Mouse (Mus musculus) hindbrain, embryonic 13.5 days (tissue): ENCODE data around the gene Gm10309. TPM values are rescaled to one million over a fixed set of nuclear protein-coding genes. Genes with fewer than 3 reads are reported as not detected.

Experiments used
- ATAC-seq: fragments of 200-750 bp; cut with Nextera tagmentation; 2 replicates; pipeline ENCODE4 v1.8.0; 2017; ENCODE audit warnings: moderate TSS enrichment; ENCODE audit not compliant: low FRiP score
- H3K27ac ChIP-seq: fragments of 300-500 bp; sonication (generic); 2 replicates; pipeline ENCODE4 v1.5.1; 2015; ENCODE audit warnings: inconsistent platforms, mild to moderate bottlenecking, moderate library complexity
- H3K27me3 ChIP-seq: fragments of 300-500 bp; sonication (generic); 2 replicates; pipeline ENCODE4 v1.6.1; 2015; ENCODE audit warnings: mild to moderate bottlenecking, inconsistent platforms
- H3K36me3 ChIP-seq: fragments of 300-500 bp; sonication (generic); 2 replicates; pipeline ENCODE4 v1.6.1; 2015; ENCODE audit warnings: mild to moderate bottlenecking, inconsistent platforms
- H3K4me1 ChIP-seq: fragments of 300-500 bp; sonication (generic); replicated peaks from 2 replicates; pipeline ENCODE4 v1.6.1; 2015; ENCODE audit warnings: inconsistent platforms
- H3K4me2 ChIP-seq: fragments of 300-500 bp; sonication (generic); 2 replicates; pipeline ENCODE4 v1.6.1; 2015; ENCODE audit warnings: inconsistent platforms, mild to moderate bottlenecking, moderate library complexity
- H3K4me3 ChIP-seq: fragments of 300-500 bp; sonication (generic); 2 replicates; pipeline ENCODE4 v1.5.1; 2015; ENCODE audit warnings: mild to moderate bottlenecking, inconsistent platforms
- H3K9ac ChIP-seq: fragments of 300-500 bp; sonication (generic); 2 replicates; pipeline ENCODE4 v1.6.1; 2015; ENCODE audit warnings: mild to moderate bottlenecking, inconsistent platforms
- H3K9me3 ChIP-seq: fragments of 300-500 bp; sonication (generic); 2 replicates; pipeline ENCODE4 v1.6.1; 2016; ENCODE audit warnings: inconsistent platforms
- WGBS: fragments of 180-500 bp; shearing (Covaris S2); methylation state at CpG from one replicate; pipeline ENCODE4 v1.1.7; 2015; 5-methylcytosine and 5-hydroxymethylcytosine counted together
- polyA plus RNA-seq: library from polyadenylated mRNA; unstranded; fragments of >200 nt; fragmentation: Nextera tagmentation; extraction: Ambion mirVana; gene quantifications from 2 replicates; pipeline ENCODE4 v1.2.1, GENCODE M21; 2015

Gm10309 gene
- polyA plus RNA-seq, 1 experiment from 2014 or later = 0.35 TPM

- no peaks in the 10 kb centered on the region for H3K36me3 ChIP-seq
- ATAC-seq = no peak
- no peak overlapping the region for H3K27ac ChIP-seq
- no peak overlapping the region for H3K4me3 ChIP-seq
- H3K9me3 ChIP-seq = no peaks in the 10 kb centered on the region
- H3K27me3 ChIP-seq = no peaks in the 10 kb centered on the region
- H3K4me2 ChIP-seq = no peak overlapping the region
- no peak overlapping the region for H3K9ac ChIP-seq
- H3K4me1 ChIP-seq = peaks cover 18% of the 10 kb centered on the region
- WGBS = 86% methylated on average over 10 of the region's 10 CpGs
Observed at GRCm38 (mm10) chr17:86529003-86529402, 24.0 kb upstream of the Gm10309 start.

- 95% methylated on average over 5 of the region's 5 CpGs for WGBS
- Histone ChIP-seq H3K27me3 (no peaks in the 10 kb centered on the region), H3K4me1 (peaks cover 6% of the 10 kb centered on the region; the same call in 1 of the 2 replicates), H3K4me3 (no peak overlapping the region), H3K36me3 (no peaks in the 10 kb centered on the region), H3K9ac (no peak overlapping the region), H3K4me2 (no peak overlapping the region), H3K9me3 (no peaks in the 10 kb centered on the region), H3K27ac (no peak overlapping the region)
- no peak for ATAC-seq
Observed at GRCm38 (mm10) chr17:86527298-86527697, 22.3 kb upstream of the Gm10309 start.

GRCm38 (mm10) chr17:86526016-86526415 is 21.0 kb upstream of the Gm10309 start:
- peaks cover 6% of the 10 kb centered on the region; the same call in 1 of the 2 replicates for H3K4me1 ChIP-seq
- H3K4me2 ChIP-seq = no peak overlapping the region
- H3K9ac ChIP-seq = no peak overlapping the region
- H3K27ac ChIP-seq = no peak overlapping the region
- H3K4me3 ChIP-seq = no peak overlapping the region
- ATAC-seq = no peak
- no peaks in the 10 kb centered on the region for H3K9me3 ChIP-seq
- no peaks in the 10 kb centered on the region for H3K27me3 ChIP-seq
- H3K36me3 ChIP-seq = no peaks in the 10 kb centered on the region
- WGBS = 92% methylated on average over 7 of the region's 7 CpGs

- Histone ChIP-seq H3K4me2 (no peak overlapping the region), H3K9ac (no peak overlapping the region), H3K4me1 (0 out of 2 replicates have a peak, but pooled peaks cover under 1% of the 10 kb centered on the region), H3K27ac (no peak overlapping the region), H3K36me3 (no peaks in the 10 kb centered on the region), H3K27me3 (no peaks in the 10 kb centered on the region), H3K4me3 (no peak overlapping the region), H3K9me3 (no peaks in the 10 kb centered on the region)
- 93% methylated on average over 2 of the region's 2 CpGs for WGBS
- ATAC-seq = no peak
Observed at GRCm38 (mm10) chr17:86525075-86525474, 20.0 kb upstream of the Gm10309 start.

- H3K9me3 ChIP-seq = no peaks in the 10 kb centered on the region
- H3K9ac ChIP-seq = no peak overlapping the region
- no peak overlapping the region for H3K4me3 ChIP-seq
- no peaks in the 10 kb centered on the region for H3K4me1 ChIP-seq
- WGBS = 94% methylated on average over 10 of the region's 10 CpGs
- no peaks in the 10 kb centered on the region for H3K36me3 ChIP-seq
- no peaks in the 10 kb centered on the region for H3K27me3 ChIP-seq
- no peak overlapping the region for H3K27ac ChIP-seq
- H3K4me2 ChIP-seq = no peak overlapping the region
- ATAC-seq = no peak
Observed at GRCm38 (mm10) chr17:86523843-86524242, 18.8 kb upstream of the Gm10309 start.

GRCm38 (mm10) chr17:86523374-86523773 is 18.3 kb upstream of the Gm10309 start:
- H3K36me3 ChIP-seq = no peaks in the 10 kb centered on the region
- H3K9me3 ChIP-seq = no peaks in the 10 kb centered on the region
- no peak overlapping the region for H3K9ac ChIP-seq
- H3K4me2 ChIP-seq = no peak overlapping the region
- no peak overlapping the region for H3K27ac ChIP-seq
- no peaks in the 10 kb centered on the region for H3K4me1 ChIP-seq
- WGBS = 83% methylated on average over 3 of the region's 3 CpGs
- ATAC-seq = no peak
- no peak overlapping the region for H3K4me3 ChIP-seq
- H3K27me3 ChIP-seq = no peaks in the 10 kb centered on the region

- H3K4me3 ChIP-seq = no peak overlapping the region
- ATAC-seq = no peak
- no peak overlapping the region for H3K27ac ChIP-seq
- no peaks in the 10 kb centered on the region for H3K4me1 ChIP-seq
- no peaks in the 10 kb centered on the region for H3K9me3 ChIP-seq
- H3K27me3 ChIP-seq = no peaks in the 10 kb centered on the region
- H3K36me3 ChIP-seq = no peaks in the 10 kb centered on the region
- 96% methylated on average over 5 of the region's 5 CpGs for WGBS
- no peak overlapping the region for H3K9ac ChIP-seq
- H3K4me2 ChIP-seq = no peak overlapping the region
Observed at GRCm38 (mm10) chr17:86522649-86523048, 17.6 kb upstream of the Gm10309 start.

GRCm38 (mm10) chr17:86521252-86521651 is 16.2 kb upstream of the Gm10309 start:
- Histone ChIP-seq H3K9ac (no peak overlapping the region), H3K27ac (no peak overlapping the region), H3K36me3 (no peaks in the 10 kb centered on the region), H3K9me3 (no peaks in the 10 kb centered on the region), H3K4me1 (no peaks in the 10 kb centered on the region), H3K4me2 (no peak overlapping the region), H3K27me3 (no peaks in the 10 kb centered on the region), H3K4me3 (no peak overlapping the region)
- ATAC-seq = no peak
- WGBS = 91% methylated on average over 11 of the region's 11 CpGs

GRCm38 (mm10) chr17:86518604-86519003 is 13.6 kb upstream of the Gm10309 start:
- no peak overlapping the region for H3K4me3 ChIP-seq
- no peaks in the 10 kb centered on the region for H3K9me3 ChIP-seq
- H3K27ac ChIP-seq = no peak overlapping the region
- H3K9ac ChIP-seq = no peak overlapping the region
- 91% methylated on average over 7 of the region's 7 CpGs for WGBS
- ATAC-seq = no peak
- no peaks in the 10 kb centered on the region for H3K36me3 ChIP-seq
- H3K4me2 ChIP-seq = no peak overlapping the region
- H3K27me3 ChIP-seq = no peaks in the 10 kb centered on the region
- H3K4me1 ChIP-seq = no peaks in the 10 kb centered on the region

- no peaks in the 10 kb centered on the region for H3K9me3 ChIP-seq
- H3K4me2 ChIP-seq = no peak overlapping the region
- ATAC-seq = no peak
- no peak overlapping the region for H3K9ac ChIP-seq
- no peak overlapping the region for H3K4me3 ChIP-seq
- 89% methylated on average over 5 of the region's 5 CpGs for WGBS
- H3K4me1 ChIP-seq = no peaks in the 10 kb centered on the region
- H3K27ac ChIP-seq = no peak overlapping the region
- H3K36me3 ChIP-seq = no peaks in the 10 kb centered on the region
- no peaks in the 10 kb centered on the region for H3K27me3 ChIP-seq
Observed at GRCm38 (mm10) chr17:86516630-86517029, 11.6 kb upstream of the Gm10309 start.

- Histone ChIP-seq H3K27ac (no peak overlapping the region), H3K4me1 (no peaks in the 10 kb centered on the region), H3K4me2 (no peak overlapping the region), H3K36me3 (no peaks in the 10 kb centered on the region), H3K4me3 (no peak overlapping the region), H3K9ac (no peak overlapping the region), H3K27me3 (no peaks in the 10 kb centered on the region), H3K9me3 (no peaks in the 10 kb centered on the region)
- 85% methylated on average over 13 of the region's 13 CpGs for WGBS
- no peak for ATAC-seq
Observed at GRCm38 (mm10) chr17:86514974-86515620, 10.1 kb upstream of the Gm10309 start.

GRCm38 (mm10) chr17:86509871-86510270 is 4.8 kb upstream of the Gm10309 start:
- H3K36me3 ChIP-seq = no peaks in the 10 kb centered on the region
- no peak for ATAC-seq
- H3K4me1 ChIP-seq = 0 out of 2 replicates have a peak, but pooled peaks cover 4% of the 10 kb centered on the region
- no peak overlapping the region for H3K9ac ChIP-seq
- H3K9me3 ChIP-seq = no peaks in the 10 kb centered on the region
- no peaks in the 10 kb centered on the region for H3K27me3 ChIP-seq
- no peak overlapping the region for H3K4me2 ChIP-seq
- H3K27ac ChIP-seq = no peak overlapping the region
- 69% methylated on average over 5 of the region's 5 CpGs for WGBS
- H3K4me3 ChIP-seq = no peak overlapping the region

- no peaks in the 10 kb centered on the region for H3K36me3 ChIP-seq
- H3K4me2 ChIP-seq = no peak overlapping the region
- H3K9ac ChIP-seq = no peak overlapping the region
- H3K9me3 ChIP-seq = no peaks in the 10 kb centered on the region
- H3K27ac ChIP-seq = no peak overlapping the region
- ATAC-seq = no peak
- 89% methylated on average over 3 of the region's 3 CpGs for WGBS
- H3K27me3 ChIP-seq = no peaks in the 10 kb centered on the region
- 0 out of 2 replicates have a peak, but pooled peaks cover 4% of the 10 kb centered on the region for H3K4me1 ChIP-seq
- H3K4me3 ChIP-seq = no peak overlapping the region
Observed at GRCm38 (mm10) chr17:86508212-86508490, 3.1 kb upstream of the Gm10309 start.
